Mouse (Mus musculus) liver, adult 2 months (tissue): ENCODE data around the gene Lepr. TPM values are rescaled to one million over a fixed set of nuclear protein-coding genes. Genes with fewer than 3 reads are reported as not detected.

Experiments
- DNase-seq: peaks from one replicate; pipeline ENCODE4 v3.0.0-alpha.2; 2011; ENCODE audit warnings: low read depth, low spot score; ENCODE audit errors: extremely low read depth
- H3K27ac ChIP-seq: fragments of 200-500 bp; replicated peaks from 2 replicates; pipeline ENCODE4 v1.5.1; 2012; ENCODE audit warnings: low read depth, mild to moderate bottlenecking, control low read depth, inconsistent platforms, low read length; ENCODE audit not compliant: insufficient read depth
- H3K27me3 ChIP-seq: fragments of 200-500 bp; 2 replicates; pipeline ENCODE4 v1.6.1; 2012; ENCODE audit warnings: mild to moderate bottlenecking, moderate library complexity, low read length, inconsistent platforms; ENCODE audit not compliant: control insufficient read depth, insufficient read depth
- H3K36me3 ChIP-seq: fragments of 200-500 bp; 2 replicates; pipeline ENCODE4 v1.6.1; 2012; ENCODE audit warnings: low read length, inconsistent platforms; ENCODE audit not compliant: control insufficient read depth, insufficient read depth
- H3K4me1 ChIP-seq: fragments of 200-500 bp; 2 replicates; pipeline ENCODE4 v1.6.1; 2011; ENCODE audit warnings: low read length; ENCODE audit not compliant: control insufficient read depth, insufficient read depth
- H3K4me3 ChIP-seq: fragments of 200-500 bp; 2 replicates; pipeline ENCODE4 v1.5.1; 2011; ENCODE audit warnings: low read depth, mild to moderate bottlenecking, control low read depth, low read length, moderate library complexity; ENCODE audit not compliant: insufficient read depth
- H3K79me2 ChIP-seq: fragments of 200-500 bp; 2 replicates; pipeline ENCODE4 v1.6.1; 2012; ENCODE audit warnings: inconsistent platforms, mild to moderate bottlenecking, low read length, moderate library complexity; ENCODE audit not compliant: control insufficient read depth, insufficient read depth
- H3K9ac ChIP-seq: fragments of 200-500 bp; 2 replicates; pipeline ENCODE4 v1.6.1; 2012; ENCODE audit warnings: low read depth, mild to moderate bottlenecking, control low read depth, inconsistent platforms, low read length
- CTCF ChIP-seq: fragments of 200-500 bp; IDR thresholded peaks from 2 replicates; pipeline ENCODE4 v1.5.1; 2011; ENCODE audit warnings: low read depth, low read length, control low read depth
- POLR2A ChIP-seq: fragments of 200-500 bp; IDR thresholded peaks from 2 replicates; pipeline ENCODE4 v1.6.1; 2011; ENCODE audit warnings: low read length, control low read depth; ENCODE audit not compliant: insufficient read depth; ENCODE audit errors: extremely low read depth
- WGBS: fragments of 180-500 bp; shearing (Covaris S2); methylation state at CpG from one replicate; pipeline ENCODE4 v1.1.7; 2018; 5-methylcytosine and 5-hydroxymethylcytosine counted together
- polyA plus RNA-seq: library from polyadenylated mRNA; depleted of rRNA; stranded (reverse); fragments of >200 nt; gene quantifications from 2 replicates; pipeline ENCODE4 v1.2.3, GENCODE M21; 2012
- total RNA-seq: library from RNA; depleted of rRNA; stranded (reverse); fragments of >200 nt; gene quantifications from 2 replicates; pipeline ENCODE4 v1.2.3, GENCODE M21; 2014

Lepr gene
- total and polyA plus RNA-seq, 2 experiments: 0.89 to 17.1 TPM

DNA sequence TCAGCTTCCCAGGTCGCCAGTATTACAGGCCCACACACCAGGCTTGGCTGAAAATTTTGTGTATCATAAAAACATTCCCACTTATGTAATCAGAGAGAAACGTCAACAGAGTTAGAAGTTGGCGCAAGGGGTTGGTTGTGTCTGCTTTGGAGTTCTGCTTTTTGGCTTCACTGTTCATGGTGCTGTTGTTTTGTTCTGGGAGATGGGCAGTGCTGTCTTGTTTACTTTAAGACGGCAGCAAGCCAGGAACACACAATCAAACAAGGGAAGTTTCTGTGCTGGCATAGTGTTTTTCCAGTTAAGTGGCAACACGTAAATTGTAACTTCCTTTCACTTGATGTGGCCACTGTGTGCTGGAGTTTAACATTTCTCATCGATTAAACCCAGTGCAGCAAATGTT lies 22.7 kb upstream of the Lepr start:
- peak overlapping the region; percentile 78 for H3K27ac ChIP-seq
- WGBS: 13% methylated on average over 6 of the region's 6 CpGs
- H3K36me3 ChIP-seq: no peaks in the 10 kb centered on the region
- H3K4me1 ChIP-seq: peaks cover 11% of the 10 kb centered on the region; the same call in 1 of the 2 replicates
- no peak overlapping the region for H3K4me3 ChIP-seq
- peak overlapping the region; percentile 20; the same call in 1 of the 2 replicates for H3K9ac ChIP-seq
- DNase-seq: peak; percentile 100
- no peaks in the 10 kb centered on the region for H3K27me3 ChIP-seq
- no peaks in the 10 kb centered on the region for H3K79me2 ChIP-seq
- TF ChIP-seq CTCF (no peak), POLR2A (no peak)

DNA sequence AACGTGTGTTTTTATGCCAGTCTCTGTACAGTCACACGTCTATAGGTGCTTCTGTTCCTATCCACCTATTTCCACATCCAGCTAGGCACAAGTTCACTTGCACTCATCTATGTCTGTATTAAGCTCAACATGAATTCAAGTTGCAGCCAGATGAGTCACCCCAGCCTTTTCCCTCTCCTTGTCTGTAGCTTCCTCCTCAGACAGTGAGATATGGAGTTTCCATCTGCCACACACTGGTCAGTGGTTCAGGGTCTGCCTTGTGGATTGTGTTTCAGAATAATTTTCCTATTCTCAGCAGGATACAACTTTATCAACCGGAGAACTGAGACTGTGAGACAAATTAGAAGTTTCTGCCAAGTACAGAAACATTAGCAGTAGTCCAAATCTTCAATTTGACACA lies 20.0 kb upstream of the Lepr start:
- DNase-seq: no peak
- Histone ChIP-seq H3K79me2 (no peaks in the 10 kb centered on the region), H3K27me3 (no peaks in the 10 kb centered on the region), H3K4me1 (peaks cover 9% of the 10 kb centered on the region; the same call in 1 of the 2 replicates), H3K36me3 (no peaks in the 10 kb centered on the region), H3K27ac (peak overlapping the region; percentile 32; the same call in 1 of the 2 replicates), H3K9ac (no peak overlapping the region), H3K4me3 (no peak overlapping the region)
- TF ChIP-seq POLR2A: no peak
- TF ChIP-seq CTCF: no peak
- WGBS: 61% methylated on average over 3 of the region's 3 CpGs

DNA sequence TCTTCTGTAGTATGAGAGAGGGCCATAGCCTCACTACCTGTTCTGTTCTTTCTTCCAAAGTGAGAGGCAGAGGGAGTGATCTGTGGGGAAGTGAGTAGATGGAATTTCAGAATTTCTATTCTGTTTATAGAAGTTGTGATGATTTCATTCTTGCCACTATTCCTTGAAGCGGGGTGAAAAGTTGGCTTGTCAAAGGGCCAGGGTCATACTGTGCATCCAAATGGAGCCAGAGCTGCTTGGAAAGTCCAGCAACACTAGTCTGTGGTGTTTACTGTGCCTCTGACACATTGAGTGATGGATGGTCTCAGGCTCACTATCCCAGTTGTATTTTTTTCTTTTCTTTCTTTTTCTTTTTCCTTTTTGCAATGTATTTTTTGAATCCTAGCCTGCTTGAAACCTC lies 17.8 kb upstream of the Lepr start:
- TF ChIP-seq CTCF (no peak), POLR2A (no peak)
- Histone ChIP-seq H3K79me2 (no peaks in the 10 kb centered on the region), H3K9ac (no peak overlapping the region), H3K27me3 (no peaks in the 10 kb centered on the region), H3K4me1 (peaks cover 4% of the 10 kb centered on the region; the same call in 1 of the 2 replicates), H3K27ac (no peak overlapping the region), H3K4me3 (no peak overlapping the region), H3K36me3 (no peaks in the 10 kb centered on the region)
- 93% methylated on average over 1 of the region's 1 CpGs for WGBS
- no peak for DNase-seq

DNA sequence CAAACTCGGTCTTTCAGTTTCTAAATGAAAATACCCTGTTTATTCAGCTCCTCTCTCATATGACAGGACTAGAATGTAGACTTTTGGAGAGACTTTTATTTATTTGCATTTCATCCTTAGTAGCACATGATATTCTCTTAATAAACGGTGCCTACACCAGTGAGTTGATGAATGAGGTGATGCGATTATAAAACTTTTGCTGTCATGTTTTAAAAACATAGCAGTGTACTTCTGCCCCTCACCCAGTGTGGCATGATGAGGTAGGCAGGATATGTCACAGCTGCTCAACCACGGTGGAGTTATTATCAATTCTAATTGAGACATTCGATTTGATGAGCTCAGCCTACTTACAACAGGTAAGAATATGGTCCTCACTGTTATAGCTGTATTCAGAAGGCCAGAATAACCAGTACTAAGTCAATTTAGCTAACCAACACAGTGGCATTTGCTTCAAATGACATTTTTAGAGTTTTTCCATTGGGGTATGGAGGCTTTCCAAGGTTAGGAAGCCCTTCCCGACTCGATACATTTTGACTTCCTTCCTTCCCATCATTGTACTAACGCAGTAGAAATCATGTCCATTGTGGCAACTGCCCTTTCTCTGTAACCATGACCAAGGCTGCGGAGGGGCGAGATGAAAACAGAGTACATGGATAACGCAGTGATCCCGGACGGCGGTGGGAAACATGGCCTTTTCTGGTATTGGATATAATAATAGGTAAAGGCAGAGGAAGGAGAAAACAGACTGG lies 16.1 kb upstream of the Lepr start:
- no peak overlapping the region for H3K4me3 ChIP-seq
- peaks cover 1% of the 10 kb centered on the region; the same call in 1 of the 2 replicates for H3K4me1 ChIP-seq
- H3K27me3 ChIP-seq: no peaks in the 10 kb centered on the region
- 88% methylated on average over 14 of the region's 14 CpGs for WGBS
- H3K79me2 ChIP-seq: no peaks in the 10 kb centered on the region
- no peak overlapping the region for H3K27ac ChIP-seq
- no peak for TF ChIP-seq POLR2A
- TF ChIP-seq CTCF: no peak
- no peak overlapping the region for H3K9ac ChIP-seq
- no peak for DNase-seq
- no peaks in the 10 kb centered on the region for H3K36me3 ChIP-seq

DNA sequence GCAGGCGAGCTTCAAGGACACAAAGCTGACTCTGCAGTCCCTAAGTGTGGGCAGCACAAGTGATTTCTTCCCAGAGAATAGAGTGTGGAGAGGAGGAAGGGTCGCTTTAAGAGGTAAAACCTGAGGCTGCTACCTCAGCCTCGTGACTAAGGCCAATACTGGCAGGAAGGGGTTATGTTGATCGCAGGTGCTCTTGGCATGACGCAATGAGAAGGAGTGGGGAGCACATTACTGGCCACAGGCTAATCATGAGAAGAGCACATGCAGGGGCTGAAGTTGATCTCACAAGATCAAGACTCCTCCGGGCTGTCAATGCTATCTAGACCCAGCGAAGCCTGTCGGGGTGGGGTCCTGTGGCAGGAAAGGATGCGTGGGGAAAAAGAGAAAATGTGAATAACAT lies 11.9 kb upstream of the Lepr start:
- no peak overlapping the region for H3K9ac ChIP-seq
- no peak for TF ChIP-seq POLR2A
- no peaks in the 10 kb centered on the region for H3K27me3 ChIP-seq
- peak overlapping the region; percentile 28; the same call in 1 of the 2 replicates for H3K27ac ChIP-seq
- DNase-seq: peak; percentile 81
- H3K36me3 ChIP-seq: no peaks in the 10 kb centered on the region
- 47% methylated on average over 9 of the region's 9 CpGs for WGBS
- no peak overlapping the region for H3K4me3 ChIP-seq
- peaks cover 5% of the 10 kb centered on the region; the same call in 1 of the 2 replicates for H3K4me1 ChIP-seq
- no peaks in the 10 kb centered on the region for H3K79me2 ChIP-seq

DNA sequence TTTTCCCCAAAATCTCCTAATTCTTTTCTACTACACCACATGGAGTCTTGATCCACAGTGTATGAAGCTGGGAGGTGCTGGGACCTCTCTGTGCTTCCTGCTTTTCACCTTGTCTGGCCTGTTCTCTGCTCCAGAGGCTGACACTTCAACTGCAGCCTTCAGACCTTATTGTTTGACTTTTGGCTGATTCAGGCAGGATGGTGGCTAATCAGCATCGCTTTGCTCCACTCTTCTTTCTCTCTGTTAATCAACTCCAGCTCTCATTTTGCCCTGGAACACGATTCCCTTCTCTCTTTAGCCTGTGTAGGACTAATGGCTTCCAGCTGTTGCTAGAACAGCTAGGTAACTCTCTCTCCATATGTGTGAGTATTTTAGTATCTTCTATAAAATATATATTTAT lies 10.0 kb upstream of the Lepr start:
- Histone ChIP-seq H3K79me2 (no peaks in the 10 kb centered on the region), H3K9ac (no peak overlapping the region), H3K4me1 (peaks cover 14% of the 10 kb centered on the region), H3K27ac (no peak overlapping the region), H3K36me3 (no peaks in the 10 kb centered on the region), H3K4me3 (no peak overlapping the region), H3K27me3 (no peaks in the 10 kb centered on the region)
- TF ChIP-seq POLR2A (no peak), CTCF (no peak)
- WGBS: 90% methylated on average over 2 of the region's 2 CpGs
- no peak for DNase-seq
